14 mouse cellular contexts compared by ENCODE assay signal in genomic region chr13:52571591-52572384, GRCm38 (mm10). TPM values are rescaled to one million over a fixed set of nuclear protein-coding genes. Genes with fewer than 3 reads are reported as not detected.
DNase-seq lines count a peak whose midpoint lies in the region; ATAC-seq and TF ChIP-seq lines count a peak whose summit lies in the region.
"Had no signal": no experiment of that assay in that cellular context is flagged by ENCODE, and none has a peak within 500 bp of the region (broad histone marks: within the 10 kb centered on the region; RNA-seq: fewer than 3 reads in every experiment).

No protein-coding gene starts in this region.

- no peak overlapping the region for H3K9ac ChIP-seq in hindbrain, embryonic 14.5 days
- H3K9ac ChIP-seq: forebrain, postnatal 0 days; kidney, embryonic 15.5 days; limb, embryonic 12.5 days had no signal

- H3K4me1 ChIP-seq in thymus, adult 2 months (replicated peaks; ENCODE audit: control insufficient read depth, insufficient read depth, low read length) = peaks cover 9% of the 10 kb centered on the region
- peaks cover 97% of the 10 kb centered on the region for H3K4me1 ChIP-seq in megakaryocyte, embryonic 14.5 days
- no peaks in the 10 kb centered on the region for H3K4me1 ChIP-seq in hindbrain, embryonic 14.5 days (replicated peaks; ENCODE audit: control insufficient read depth, insufficient read depth, low read length)

- no peak for TF ChIP-seq CTCF in thymus, adult 2 months (IDR thresholded peaks at IDR 0.05; ENCODE audit: borderline replicate concordance, control insufficient read depth, extremely low read depth, insufficient read depth, low read length, poor library complexity)

- intact Hi-C loops in left cerebral cortex, postnatal 10 days (cut with DNase I) = no loop called here

- H3K27ac ChIP-seq in thymus, adult 2 months (ENCODE audit: control insufficient read depth, insufficient read depth, low read length) = peak overlapping the region; percentile 50; the same call in 1 of the 2 replicates
- H3K27ac ChIP-seq in hindbrain, embryonic 14.5 days = no peak overlapping the region
- H3K27ac ChIP-seq: kidney, embryonic 15.5 days; limb, embryonic 12.5 days; midbrain, embryonic 10.5 days had no signal

- no peak for TF ChIP-seq POLR2A in thymus, adult 2 months (IDR thresholded peaks at IDR 0.05; ENCODE audit: control insufficient read depth, extremely low read depth, insufficient read depth, low read length, poor library complexity)

- H3K36me3 ChIP-seq in thymus, adult 2 months (ENCODE audit: control insufficient read depth, insufficient read depth, low read length) = no peaks in the 10 kb centered on the region
- H3K36me3 ChIP-seq in megakaryocyte, embryonic 14.5 days (replicated peaks; ENCODE audit: low read length) = peaks cover 23% of the 10 kb centered on the region
- H3K36me3 ChIP-seq in hindbrain, embryonic 14.5 days (replicated peaks; ENCODE audit: control insufficient read depth, insufficient read depth) = no peaks in the 10 kb centered on the region
- H3K36me3 ChIP-seq: kidney, embryonic 15.5 days; limb, embryonic 12.5 days; midbrain, embryonic 10.5 days had no signal

- no peak for ATAC-seq in hindbrain, embryonic 14.5 days (ENCODE audit: low FRiP score)
- ATAC-seq: forebrain, postnatal 0 days; inflammation-experienced regulatory T-cells, adult 6 months had no signal

- H3K9me3 ChIP-seq in megakaryocyte, embryonic 14.5 days = no peaks in the 10 kb centered on the region
- no peaks in the 10 kb centered on the region for H3K9me3 ChIP-seq in hindbrain, embryonic 14.5 days (ENCODE audit: control insufficient read depth, low read length)
- H3K9me3 ChIP-seq: kidney, embryonic 15.5 days; limb, embryonic 12.5 days; midbrain, embryonic 10.5 days had no signal

- DNase-seq in thymus, adult 2 months = no peak
- DNase-seq in thymus, postnatal 0 days (ENCODE audit: low spot score) = no peak
- DNase-seq in induced T-regulatory cell, adult 2 months (ENCODE audit: low read depth) = peak; percentile 19
- no peak for DNase-seq in left cerebral cortex, postnatal 10 days (ENCODE audit: extremely low spot score in 1 of 2, low spot score in 2 of 2)
- DNase-seq in hindbrain, embryonic 14.5 days (ENCODE audit: low spot score) = no peak
- no peak for DNase-seq in urinary bladder, postnatal 36 days (ENCODE audit: low spot score in 2 of 2)
- DNase-seq: adrenal gland, postnatal 10 days; forebrain, postnatal 0 days; gastrocnemius, postnatal 36 days had no signal

- no peak overlapping the region for H3K4me2 ChIP-seq in hindbrain, embryonic 14.5 days (replicated peaks)
- H3K4me2 ChIP-seq: kidney, embryonic 15.5 days; limb, embryonic 12.5 days had no signal

- H3K4me3 ChIP-seq in thymus, adult 2 months (ENCODE audit: control insufficient read depth, insufficient read depth, low read length) = no peak overlapping the region
- peak overlapping the region; percentile 62 for H3K4me3 ChIP-seq in megakaryocyte, embryonic 14.5 days (replicated peaks)
- no peak overlapping the region for H3K4me3 ChIP-seq in hindbrain, embryonic 14.5 days (replicated peaks; ENCODE audit: low read length)
- H3K4me3 ChIP-seq: kidney, embryonic 15.5 days; limb, embryonic 12.5 days; midbrain, embryonic 10.5 days had no signal

- no peaks in the 10 kb centered on the region for H3K27me3 ChIP-seq in thymus, adult 2 months (ENCODE audit: control insufficient read depth, insufficient read depth, low read length)
- H3K27me3 ChIP-seq in megakaryocyte, embryonic 14.5 days (replicated peaks) = no peaks in the 10 kb centered on the region
- H3K27me3 ChIP-seq in hindbrain, embryonic 14.5 days (ENCODE audit: control insufficient read depth, insufficient read depth, low read length) = no peaks in the 10 kb centered on the region
- H3K27me3 ChIP-seq: kidney, embryonic 15.5 days; limb, embryonic 12.5 days had no signal

- WGBS in thymus, adult 2 months = 35% methylated on average over 11 of the region's 11 CpGs
- 86% methylated on average over 11 of the region's 11 CpGs for WGBS in hindbrain, embryonic 14.5 days

RNA-seq across cellular contexts. Expression of gene Syk, which starts 11.2 kb away (rescaled TPM):
- 22.4 and 24.3 TPM in 2 replicates for polyA plus RNA-seq in thymus, adult 2 months (2012; rRNA removed)
- 7.6 and 8.9 TPM in 2 replicates for polyA plus RNA-seq in thymus, postnatal 0 days (2015; fragmentation: Nextera tagmentation; extraction: Ambion mirVana)
- polyA plus RNA-seq in megakaryocyte, embryonic 14.5 days (2012; ENCODE audit: insufficient read depth, low replicate concordance) = 33.3 and 55.7 TPM in 2 replicates
- 1 to 10 TPM; 4.8 to 4.9 TPM for total RNA-seq in left cerebral cortex, postnatal 10 days (2021)
- 1.6 and 2.0 TPM in 2 replicates for polyA plus RNA-seq in hindbrain, embryonic 14.5 days (2014; fragmentation: Nextera tagmentation; extraction: Ambion mirVana)

RNA-seq across cellular contexts. Expression of gene Diras2, which starts 40.7 kb away (rescaled TPM):
- polyA plus RNA-seq in thymus, adult 2 months (2012; rRNA removed) = 21.0 and 22.4 TPM in 2 replicates
- 3.4 and 3.6 TPM in 2 replicates for polyA plus RNA-seq in thymus, postnatal 0 days (2015; fragmentation: Nextera tagmentation; extraction: Ambion mirVana)
- polyA plus RNA-seq in megakaryocyte, embryonic 14.5 days (2012; ENCODE audit: insufficient read depth, low replicate concordance) = 1.3 TPM in 1 of 2 replicates, not detected in the other
- total RNA-seq in left cerebral cortex, postnatal 10 days (2021) = 100 to 1,000 TPM; 157 to 173 TPM
- 4.0 and 4.9 TPM in 2 replicates for polyA plus RNA-seq in hindbrain, embryonic 14.5 days (2014; fragmentation: Nextera tagmentation; extraction: Ambion mirVana)
- polyA plus RNA-seq: inflammation-experienced regulatory T-cells, adult 6 months had no signal
